Mouse (Mus musculus) intestine, embryonic 16.5 days (tissue): Measurements from ENCODE around the gene Gm13030. TPM values are rescaled to one million over a fixed set of nuclear protein-coding genes. Genes with fewer than 3 reads are reported as not detected.

Experiments
- ATAC-seq: fragments of 200-750 bp; cut with Nextera tagmentation; 2 replicates; pipeline ENCODE4 v1.8.0; 2017; ENCODE audit warnings: moderate TSS enrichment, moderate library complexity
- H3K27ac ChIP-seq: fragments of 300-500 bp; sonication (generic); 2 replicates; pipeline ENCODE4 v1.5.1; 2014; ENCODE audit warnings: mild to moderate bottlenecking, low read length
- H3K27me3 ChIP-seq: fragments of 300-500 bp; sonication (generic); replicated peaks from 2 replicates; pipeline ENCODE4 v1.6.1; 2014; ENCODE audit warnings: low read length, control low read depth, mixed read lengths; ENCODE audit not compliant: control insufficient read depth, insufficient read depth
- H3K36me3 ChIP-seq: fragments of 300-500 bp; sonication (generic); 2 replicates; pipeline ENCODE4 v1.6.1; 2014; ENCODE audit warnings: low read length, control low read depth; ENCODE audit not compliant: control insufficient read depth, insufficient read depth
- H3K4me1 ChIP-seq: fragments of 300-500 bp; sonication (generic); 2 replicates; pipeline ENCODE4 v1.6.1; 2014; ENCODE audit warnings: low read length, control low read depth, mixed read lengths; ENCODE audit not compliant: control insufficient read depth, insufficient read depth
- H3K4me2 ChIP-seq: fragments of 300-500 bp; sonication (generic); 2 replicates; pipeline ENCODE4 v1.6.1; 2014; ENCODE audit warnings: low read depth, low read length, control low read depth
- H3K4me3 ChIP-seq: fragments of 300-500 bp; sonication (generic); 2 replicates; pipeline ENCODE4 v1.5.1; 2014; ENCODE audit warnings: mild to moderate bottlenecking, low read length
- H3K9ac ChIP-seq: fragments of 300-500 bp; sonication (generic); 2 replicates; pipeline ENCODE4 v1.6.1; 2014; ENCODE audit warnings: low read depth, low read length
- H3K9me3 ChIP-seq: fragments of 300-500 bp; sonication (generic); 2 replicates; pipeline ENCODE4 v1.6.1; 2016; ENCODE audit warnings: low read length, control low read depth; ENCODE audit not compliant: control insufficient read depth
- WGBS: fragments of 180-500 bp; shearing (Covaris S2); extraction: QIAGEN DNeasy Blood & Tissue Kit; methylation state at CpG from one replicate; pipeline ENCODE4 v1.1.7; 2014; 5-methylcytosine and 5-hydroxymethylcytosine counted together
- polyA plus RNA-seq: library from polyadenylated mRNA; unstranded; fragments of >200 nt; fragmentation: Nextera tagmentation; extraction: Ambion mirVana; gene quantifications from 2 replicates; pipeline ENCODE4 v1.2.1, GENCODE M21; 2015

The Gm13030 gene
- polyA plus RNA-seq = not detected in 2 replicates

- ATAC-seq = no peak
These were observed at the start of gene Gm13030 for GRCm38 (mm10) chr4:138873864-138874263. Gene Gm13030 (minus strand): TSS chr4:138873964.

GRCm38 (mm10) chr4:138922131-138922459 lies 48.3 kb upstream of the Gm13030 start:
- WGBS = under 1% methylated on average over 11 of the region's 11 CpGs
- H3K9ac ChIP-seq = no peak overlapping the region
- no peak overlapping the region; the same call in 1 of the 2 replicates for H3K4me3 ChIP-seq
- no peaks in the 10 kb centered on the region for H3K36me3 ChIP-seq
- peaks cover 3% of the 10 kb centered on the region; the same call in 1 of the 2 replicates for H3K27me3 ChIP-seq
- H3K9me3 ChIP-seq = no peaks in the 10 kb centered on the region
- H3K4me2 ChIP-seq = peak overlapping the region; percentile 45
- H3K27ac ChIP-seq = no peak overlapping the region
- peaks cover 8% of the 10 kb centered on the region for H3K4me1 ChIP-seq
- peak; percentile 90 for ATAC-seq

More at GRCm38 (mm10) chr4:138873864-138874263, at the start of gene Gm13030:
- 80% methylated on average over 6 of the region's 6 CpGs for WGBS
- no peaks in the 10 kb centered on the region for H3K27me3 ChIP-seq
- H3K4me3 ChIP-seq = no peak within 1 kb of the TSS
- no peak within 1 kb of the TSS for H3K4me2 ChIP-seq
- no peak within 1 kb of the TSS for H3K9ac ChIP-seq
- H3K27ac ChIP-seq = no peak within 1 kb of the TSS
- H3K36me3 ChIP-seq = no peaks in the 10 kb centered on the region
- H3K4me1 ChIP-seq = peaks cover 2% of the 10 kb centered on the region; the same call in 1 of the 2 replicates
- H3K9me3 ChIP-seq = no peaks in the 10 kb centered on the region

- ATAC-seq = peak; percentile 17; the same call in 1 of the 2 replicates
- Histone ChIP-seq H3K27ac (no peak overlapping the region), H3K4me1 (peaks cover 8% of the 10 kb centered on the region), H3K4me2 (peak overlapping the region; percentile 45), H3K36me3 (no peaks in the 10 kb centered on the region), H3K4me3 (no peak overlapping the region; the same call in 1 of the 2 replicates), H3K27me3 (peaks cover 3% of the 10 kb centered on the region; the same call in 1 of the 2 replicates), H3K9ac (no peak overlapping the region), H3K9me3 (no peaks in the 10 kb centered on the region)
- WGBS = 38% methylated on average over 20 of the region's 20 CpGs
These were observed 47.7 kb upstream of the Gm13030 start for GRCm38 (mm10) chr4:138921254-138922130.

- Histone ChIP-seq H3K9ac (no peak overlapping the region), H3K9me3 (no peaks in the 10 kb centered on the region), H3K27ac (no peak overlapping the region), H3K4me3 (no peak overlapping the region), H3K4me2 (no peak overlapping the region), H3K27me3 (peaks cover 3% of the 10 kb centered on the region; the same call in 1 of the 2 replicates), H3K36me3 (no peaks in the 10 kb centered on the region), H3K4me1 (peaks cover 7% of the 10 kb centered on the region; the same call in 1 of the 2 replicates)
- WGBS = 82% methylated on average over 9 of the region's 9 CpGs
- no peak for ATAC-seq
These were observed 43.5 kb upstream of the Gm13030 start for GRCm38 (mm10) chr4:138917282-138917681.

GRCm38 (mm10) chr4:138913797-138914196 lies 40.0 kb upstream of the Gm13030 start, which contains the start of gene Otud3:
Gene Otud3 (minus strand): TSS chr4:138913945.
- peak; percentile 95 for ATAC-seq
- 1% methylated on average over 30 of the region's 39 CpGs for WGBS

GRCm38 (mm10) chr4:138913141-138913787 lies 39.5 kb upstream of the Gm13030 start:
- WGBS = under 1% methylated on average over 52 of the region's 52 CpGs
- Histone ChIP-seq H3K36me3 (0 out of 2 replicates have a peak, but pooled peaks cover 2% of the 10 kb centered on the region), H3K27me3 (no peaks in the 10 kb centered on the region), H3K27ac (peak overlapping the region; percentile 54; the same call in 1 of the 2 replicates), H3K4me2 (peak overlapping the region; percentile 94), H3K4me1 (0 out of 2 replicates have a peak, but pooled peaks cover 4% of the 10 kb centered on the region), H3K9me3 (no peaks in the 10 kb centered on the region), H3K9ac (peak overlapping the region; percentile 94), H3K4me3 (peak overlapping the region; percentile 94)
- ATAC-seq = peak; percentile 58

More at GRCm38 (mm10) chr4:138913797-138914196, 40.0 kb upstream of the Gm13030 start, which contains the start of gene Otud3:
- Histone ChIP-seq H3K9me3 (no peaks in the 10 kb centered on the region), H3K27me3 (no peaks in the 10 kb centered on the region), H3K4me1 (0 out of 2 replicates have a peak, but pooled peaks cover 4% of the 10 kb centered on the region), H3K9ac (peak within 1 kb of the TSS; percentile 94), H3K27ac (peak within 1 kb of the TSS; percentile 54; the same call in 1 of the 2 replicates), H3K36me3 (0 out of 2 replicates have a peak, but pooled peaks cover 2% of the 10 kb centered on the region), H3K4me3 (peak within 1 kb of the TSS; percentile 94), H3K4me2 (peak within 1 kb of the TSS; percentile 94)

- ATAC-seq = peak; percentile 67
- WGBS = 87% methylated on average over 18 of the region's 18 CpGs
- Histone ChIP-seq H3K27ac (peak overlapping the region; percentile 45; the same call in 1 of the 2 replicates), H3K9me3 (no peaks in the 10 kb centered on the region), H3K36me3 (peaks cover 27% of the 10 kb centered on the region), H3K4me3 (no peak overlapping the region), H3K4me1 (0 out of 2 replicates have a peak, but pooled peaks cover 3% of the 10 kb centered on the region), H3K27me3 (no peaks in the 10 kb centered on the region), H3K9ac (no peak overlapping the region), H3K4me2 (no peak overlapping the region)
These were observed 32.0 kb upstream of the Gm13030 start for GRCm38 (mm10) chr4:138905624-138906337.

- Histone ChIP-seq H3K4me1 (no peaks in the 10 kb centered on the region), H3K4me2 (no peak overlapping the region), H3K27ac (no peak overlapping the region), H3K36me3 (peaks cover 36% of the 10 kb centered on the region), H3K9ac (no peak overlapping the region), H3K27me3 (no peaks in the 10 kb centered on the region), H3K4me3 (no peak overlapping the region), H3K9me3 (no peaks in the 10 kb centered on the region)
- 62% methylated on average over 7 of the region's 7 CpGs for WGBS
- ATAC-seq = no peak
These were observed 25.6 kb upstream of the Gm13030 start for GRCm38 (mm10) chr4:138899361-138899760.
